Mouse (Mus musculus) forelimb bud, embryonic 11.5 days (tissue): Measurements from ENCODE around the gene Helz.

Experiments
- DNase-seq: peaks from one replicate; pipeline ENCODE4 v3.0.0-alpha.2; 2012; ENCODE audit warnings: low read depth, low spot score

The Helz gene

GRCm38 (mm10) chr11:107615696-107616095 is 68.0 kb downstream of the Helz start:
- no peak for DNase-seq

GRCm38 (mm10) chr11:107617976-107618375 is 70.2 kb downstream of the Helz start:
- DNase-seq, result no peak

GRCm38 (mm10) chr11:107624661-107625060 is 76.9 kb downstream of the Helz start:
- DNase-seq, result no peak

GRCm38 (mm10) chr11:107625746-107626145 is 78.0 kb downstream of the Helz start:
- no peak for DNase-seq

- peak; percentile 61 for DNase-seq
Measured at GRCm38 (mm10) chr11:107629504-107629903, 81.8 kb downstream of the Helz start.

- DNase-seq, result no peak
Measured at GRCm38 (mm10) chr11:107629951-107630350, 82.2 kb downstream of the Helz start.

- no peak for DNase-seq
Measured at GRCm38 (mm10) chr11:107631124-107631523, 83.4 kb downstream of the Helz start.

GRCm38 (mm10) chr11:107633563-107634146 is 85.9 kb downstream of the Helz start:
- DNase-seq, result no peak

GRCm38 (mm10) chr11:107638137-107638536 is 90.4 kb downstream of the Helz start:
- DNase-seq, result no peak

GRCm38 (mm10) chr11:107639657-107640056 is 91.9 kb downstream of the Helz start:
- no peak for DNase-seq

GRCm38 (mm10) chr11:107644461-107644860 is 96.7 kb downstream of the Helz start:
- no peak for DNase-seq

- no peak for DNase-seq
Measured at GRCm38 (mm10) chr11:107647330-107647729, 99.6 kb downstream of the Helz start.

GRCm38 (mm10) chr11:107648668-107649067 is 100.9 kb downstream of the Helz start:
- DNase-seq, result no peak

GRCm38 (mm10) chr11:107649458-107649857 is 101.7 kb downstream of the Helz start:
- no peak for DNase-seq

- DNase-seq, result no peak
Measured at GRCm38 (mm10) chr11:107650422-107651051, 102.8 kb downstream of the Helz start.

- DNase-seq, result no peak
Measured at GRCm38 (mm10) chr11:107651391-107651790, 103.7 kb downstream of the Helz start.

GRCm38 (mm10) chr11:107652137-107652536 is 104.4 kb downstream of the Helz start:
- no peak for DNase-seq

GRCm38 (mm10) chr11:107655538-107655937 is 107.8 kb downstream of the Helz start:
- DNase-seq, result no peak

GRCm38 (mm10) chr11:107657117-107657516 is 109.4 kb downstream of the Helz start:
- no peak for DNase-seq

GRCm38 (mm10) chr11:107660452-107660851 is 112.7 kb downstream of the Helz start:
- DNase-seq, result no peak

GRCm38 (mm10) chr11:107662666-107663065 is 114.9 kb downstream of the Helz start:
- no peak for DNase-seq

GRCm38 (mm10) chr11:107667542-107667941 is 119.8 kb downstream of the Helz start:
- no peak for DNase-seq

GRCm38 (mm10) chr11:107668223-107668622 is 120.5 kb downstream of the Helz start:
- no peak for DNase-seq

- peak; percentile 16 for DNase-seq
Measured at GRCm38 (mm10) chr11:107668977-107669376, 121.2 kb downstream of the Helz start.
